Mouse (Mus musculus) liver, embryonic 16.5 days (tissue): ENCODE measurements around the gene Gm45623. TPM values are rescaled to one million over a fixed set of nuclear protein-coding genes. Genes with fewer than 3 reads are reported as not detected.

Experiments used
- ATAC-seq: fragments of 200-750 bp; cut with Nextera tagmentation; 2 replicates; pipeline ENCODE4 v1.8.0; 2017; ENCODE audit warnings: low read depth, mild to moderate bottlenecking, moderate number of reproducible peaks, moderate library complexity
- H3K27ac ChIP-seq: fragments of 300-500 bp; sonication (generic); 2 replicates; pipeline ENCODE4 v1.5.1; 2014; ENCODE audit warnings: mild to moderate bottlenecking, low read length
- H3K27me3 ChIP-seq: fragments of 300-500 bp; sonication (generic); 2 replicates; pipeline ENCODE4 v1.6.1; 2014; ENCODE audit warnings: low read depth, low read length, mixed read lengths; ENCODE audit not compliant: control insufficient read depth, insufficient read depth
- H3K36me3 ChIP-seq: fragments of 300-500 bp; sonication (generic); 2 replicates; pipeline ENCODE4 v1.6.1; 2014; ENCODE audit warnings: mild to moderate bottlenecking; ENCODE audit not compliant: control insufficient read depth, insufficient read depth
- H3K4me1 ChIP-seq: fragments of 300-500 bp; sonication (generic); 2 replicates; pipeline ENCODE4 v1.6.1; 2014; ENCODE audit warnings: low read depth, low read length, mixed read lengths; ENCODE audit not compliant: control insufficient read depth
- H3K4me2 ChIP-seq: fragments of 300-500 bp; sonication (generic); 2 replicates; pipeline ENCODE4 v1.6.1; 2014; ENCODE audit warnings: low read depth, low read length, mixed read lengths
- H3K4me3 ChIP-seq: fragments of 300-500 bp; sonication (generic); 2 replicates; pipeline ENCODE4 v1.5.1; 2014; ENCODE audit warnings: low read depth, mild to moderate bottlenecking, low read length
- H3K9ac ChIP-seq: fragments of 300-500 bp; sonication (generic); 2 replicates; pipeline ENCODE4 v1.6.1; 2014; ENCODE audit warnings: low read depth, low read length
- H3K9me3 ChIP-seq: fragments of 300-500 bp; sonication (generic); replicated peaks from 2 replicates; pipeline ENCODE4 v1.6.1; 2016; ENCODE audit warnings: low read length; ENCODE audit not compliant: control insufficient read depth
- WGBS: fragments of 180-500 bp; shearing (Covaris S2); extraction: QIAGEN DNeasy Blood & Tissue Kit; methylation state at CpG from one replicate; pipeline ENCODE4 v1.1.7; 2014; ENCODE audit not compliant: insufficient replicate concordance; 5-methylcytosine and 5-hydroxymethylcytosine counted together
- polyA plus RNA-seq: library from polyadenylated mRNA; unstranded; fragments of >200 nt; fragmentation: Nextera tagmentation; extraction: Ambion mirVana; gene quantifications from 2 replicates; pipeline ENCODE4 v1.2.1, GENCODE M21; 2015

Gm45623 gene
- polyA plus RNA-seq, 1 experiment from 2014 or later, result not detected

DNA sequence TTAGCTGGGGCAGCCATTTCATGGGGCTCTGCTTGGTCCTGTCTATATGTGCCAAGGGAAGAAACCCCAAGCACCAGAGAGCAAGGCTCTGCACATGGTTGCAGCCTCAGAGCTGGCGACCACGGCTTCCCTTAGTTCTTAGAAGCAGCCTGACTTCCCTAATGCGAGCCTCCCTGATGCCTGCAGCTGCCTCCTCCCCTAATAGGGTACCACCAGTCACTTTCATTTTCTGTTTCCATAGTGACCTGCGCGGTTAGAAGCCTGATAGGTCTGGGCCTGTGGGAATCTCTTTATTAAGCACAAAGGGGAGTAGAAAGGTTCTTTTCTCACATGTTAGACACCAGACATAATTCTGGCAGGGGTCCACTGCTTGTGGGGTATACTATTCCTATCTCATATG is 20.7 kb upstream of the Gm45623 start:
- Histone ChIP-seq H3K4me1 (no peaks in the 10 kb centered on the region), H3K9ac (no peak overlapping the region), H3K27ac (no peak overlapping the region), H3K9me3 (no peaks in the 10 kb centered on the region), H3K27me3 (no peaks in the 10 kb centered on the region), H3K36me3 (no peaks in the 10 kb centered on the region), H3K4me3 (no peak overlapping the region), H3K4me2 (no peak overlapping the region)
- no peak for ATAC-seq
- 26% methylated on average over 5 of the region's 5 CpGs for WGBS

DNA sequence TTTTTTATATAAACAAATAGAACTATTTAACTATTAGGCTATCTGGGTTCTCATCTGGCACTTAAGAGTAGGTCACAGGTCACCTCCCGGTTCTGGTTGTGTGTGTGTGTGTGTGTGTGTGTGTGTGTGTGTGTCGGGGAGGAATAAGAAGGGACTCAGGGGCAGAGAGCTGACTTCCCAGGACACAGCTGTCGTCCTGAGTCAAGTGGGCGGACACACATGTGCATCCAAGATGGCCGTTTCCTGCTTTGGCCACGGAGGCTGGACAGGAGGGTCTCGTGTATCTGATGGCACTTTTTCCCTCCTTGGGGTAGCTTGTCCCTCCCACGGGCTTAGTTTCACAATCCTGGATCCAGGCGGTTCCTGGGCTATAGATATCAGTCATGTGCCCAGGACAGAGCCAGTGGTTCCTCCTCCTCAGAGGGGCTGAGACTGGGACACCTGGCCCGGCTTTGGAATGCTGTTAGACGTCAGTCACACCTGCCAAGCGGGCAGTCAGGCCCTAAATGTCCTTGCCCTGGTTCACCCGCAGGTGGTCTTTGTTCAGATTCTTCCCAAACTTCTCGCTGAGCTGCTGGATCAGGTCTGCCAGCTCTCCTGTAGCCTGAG is 19.7 kb upstream of the Gm45623 start:
- ATAC-seq, result no peak

DNA sequence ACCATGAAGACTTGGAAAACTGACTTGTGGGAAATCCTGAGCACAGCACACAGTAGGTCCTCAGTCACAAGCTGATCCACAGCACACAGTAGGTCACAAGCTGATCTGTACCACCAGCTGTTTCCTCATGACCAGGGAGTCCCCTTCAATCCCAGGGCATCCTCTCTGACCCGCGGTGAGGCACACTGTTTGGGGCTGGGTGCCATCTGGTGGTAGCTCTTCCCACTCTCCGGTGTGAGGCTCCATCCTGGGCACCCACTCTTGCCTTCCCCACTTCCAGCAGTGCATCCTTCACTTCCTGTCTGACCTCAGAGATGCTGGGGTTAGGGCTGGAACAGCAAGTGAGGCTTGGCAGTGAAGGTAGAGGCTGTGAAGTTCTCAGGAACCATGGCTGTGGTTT is 19.0 kb upstream of the Gm45623 start:
- 23% methylated on average over 3 of the region's 3 CpGs for WGBS
- no peak for ATAC-seq
- Histone ChIP-seq H3K4me1 (no peaks in the 10 kb centered on the region), H3K4me2 (no peak overlapping the region), H3K9ac (no peak overlapping the region), H3K4me3 (no peak overlapping the region), H3K9me3 (no peaks in the 10 kb centered on the region), H3K27ac (no peak overlapping the region), H3K27me3 (no peaks in the 10 kb centered on the region), H3K36me3 (no peaks in the 10 kb centered on the region)

More for the DNA sequence above, 19.7 kb upstream of the Gm45623 start:
- Histone ChIP-seq H3K4me1 (no peaks in the 10 kb centered on the region), H3K9me3 (no peaks in the 10 kb centered on the region), H3K27ac (no peak overlapping the region), H3K27me3 (no peaks in the 10 kb centered on the region), H3K36me3 (no peaks in the 10 kb centered on the region), H3K9ac (no peak overlapping the region), H3K4me3 (no peak overlapping the region), H3K4me2 (no peak overlapping the region)
- 45% methylated on average over 14 of the region's 14 CpGs for WGBS

DNA sequence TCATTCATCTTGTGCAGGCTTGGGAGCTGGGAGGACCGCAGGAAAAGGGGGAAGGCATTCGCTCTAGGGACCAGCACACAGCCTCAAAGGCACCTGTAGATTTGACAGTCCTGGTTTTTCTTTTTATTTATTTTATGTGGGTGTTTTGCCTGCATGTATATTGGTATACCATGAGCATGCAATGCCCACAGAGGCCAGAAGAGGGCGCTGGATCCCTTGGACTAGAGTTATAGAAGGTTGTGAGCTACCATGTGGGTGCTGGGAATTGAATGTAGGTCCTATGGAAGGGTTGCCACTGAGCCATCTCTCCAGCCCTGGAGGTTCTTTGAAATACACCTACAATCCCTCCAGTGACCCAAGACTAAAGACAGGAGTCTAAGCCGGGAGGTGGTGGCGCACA is 17.2 kb upstream of the Gm45623 start:
- Histone ChIP-seq H3K4me2 (no peak overlapping the region), H3K9ac (no peak overlapping the region), H3K4me1 (no peaks in the 10 kb centered on the region), H3K27ac (no peak overlapping the region), H3K36me3 (no peaks in the 10 kb centered on the region), H3K9me3 (no peaks in the 10 kb centered on the region), H3K27me3 (no peaks in the 10 kb centered on the region), H3K4me3 (no peak overlapping the region)
- ATAC-seq, result no peak
- WGBS, result 53% methylated on average over 5 of the region's 5 CpGs

DNA sequence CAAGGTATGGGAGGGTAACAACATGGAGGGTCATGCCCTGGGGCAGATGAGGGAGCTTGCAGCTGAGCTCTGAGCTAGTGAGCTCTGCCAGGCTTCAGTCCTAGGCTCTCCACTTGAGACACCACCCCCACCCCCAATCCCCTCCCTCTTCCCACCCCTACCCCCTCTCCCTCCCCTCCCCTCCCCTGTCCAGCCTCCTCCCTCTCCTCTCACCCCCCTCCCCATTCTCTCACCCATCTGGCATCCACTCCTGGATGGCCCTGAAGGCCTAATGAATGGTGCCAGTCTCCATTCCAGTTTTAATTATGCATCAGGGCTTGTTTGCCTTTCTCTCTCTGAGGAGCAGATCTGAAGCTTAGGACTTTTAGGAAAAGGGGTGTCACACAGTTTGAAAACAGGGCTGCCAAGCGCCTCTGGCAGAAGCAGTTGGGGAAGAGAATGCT is 16.5 kb upstream of the Gm45623 start:
- Histone ChIP-seq H3K9me3 (no peaks in the 10 kb centered on the region), H3K36me3 (no peaks in the 10 kb centered on the region), H3K27ac (no peak overlapping the region), H3K9ac (no peak overlapping the region), H3K4me3 (no peak overlapping the region), H3K4me1 (no peaks in the 10 kb centered on the region), H3K27me3 (no peaks in the 10 kb centered on the region), H3K4me2 (no peak overlapping the region)
- 72% methylated on average over 1 of the region's 1 CpGs for WGBS
- ATAC-seq, result no peak

DNA sequence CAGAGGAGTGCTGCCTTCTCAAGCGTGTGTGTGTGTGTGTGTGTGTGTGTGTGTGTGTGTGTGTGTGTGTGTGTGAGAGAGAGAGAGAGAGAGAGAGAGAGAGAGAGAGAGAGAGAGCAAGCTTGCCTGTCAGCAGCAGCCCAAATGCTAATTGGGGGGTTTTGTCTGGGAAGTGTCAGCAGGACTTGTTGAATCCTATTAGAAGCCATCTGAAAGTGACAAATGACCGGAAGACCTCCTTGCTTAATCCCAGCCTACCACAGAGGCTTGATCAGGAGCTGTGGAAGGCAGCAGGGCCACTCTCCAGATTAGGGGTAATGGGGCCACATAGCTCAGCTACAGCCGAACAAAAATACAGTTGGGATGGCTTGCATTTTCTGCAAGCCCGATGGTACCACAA is 15.8 kb upstream of the Gm45623 start:
- Histone ChIP-seq H3K4me3 (no peak overlapping the region), H3K4me2 (no peak overlapping the region), H3K9ac (no peak overlapping the region), H3K27me3 (no peaks in the 10 kb centered on the region), H3K4me1 (no peaks in the 10 kb centered on the region), H3K27ac (no peak overlapping the region), H3K9me3 (no peaks in the 10 kb centered on the region), H3K36me3 (no peaks in the 10 kb centered on the region)
- WGBS, result 43% methylated on average over 4 of the region's 4 CpGs
- ATAC-seq, result no peak

DNA sequence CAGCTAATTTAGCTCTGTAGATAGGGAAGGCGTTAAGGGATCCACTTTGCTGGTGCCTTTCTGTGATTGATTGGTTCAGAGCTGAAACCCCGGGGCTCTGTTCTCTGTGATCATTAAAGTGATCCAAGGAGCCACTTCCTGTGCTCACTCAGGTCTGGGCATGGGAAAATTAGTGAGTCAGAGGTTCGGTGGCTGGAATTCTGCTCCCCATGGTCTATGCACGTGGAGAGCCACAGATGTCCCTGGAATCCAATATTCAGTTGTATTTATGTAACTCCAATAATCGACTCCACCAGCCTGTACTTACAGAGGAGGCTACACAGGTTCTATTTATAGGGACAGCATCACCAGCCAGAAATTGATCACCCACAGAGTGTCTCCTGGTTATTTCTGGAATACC is 12.6 kb upstream of the Gm45623 start:
- no peak overlapping the region for H3K9ac ChIP-seq
- H3K27ac ChIP-seq, result no peak overlapping the region
- no peak overlapping the region for H3K4me2 ChIP-seq
- 44% methylated on average over 5 of the region's 5 CpGs for WGBS
- H3K4me3 ChIP-seq, result no peak overlapping the region
- H3K9me3 ChIP-seq, result no peaks in the 10 kb centered on the region
- no peaks in the 10 kb centered on the region for H3K4me1 ChIP-seq
- H3K36me3 ChIP-seq, result no peaks in the 10 kb centered on the region
- no peaks in the 10 kb centered on the region; the same call in 1 of the 2 replicates for H3K27me3 ChIP-seq
- no peak for ATAC-seq

DNA sequence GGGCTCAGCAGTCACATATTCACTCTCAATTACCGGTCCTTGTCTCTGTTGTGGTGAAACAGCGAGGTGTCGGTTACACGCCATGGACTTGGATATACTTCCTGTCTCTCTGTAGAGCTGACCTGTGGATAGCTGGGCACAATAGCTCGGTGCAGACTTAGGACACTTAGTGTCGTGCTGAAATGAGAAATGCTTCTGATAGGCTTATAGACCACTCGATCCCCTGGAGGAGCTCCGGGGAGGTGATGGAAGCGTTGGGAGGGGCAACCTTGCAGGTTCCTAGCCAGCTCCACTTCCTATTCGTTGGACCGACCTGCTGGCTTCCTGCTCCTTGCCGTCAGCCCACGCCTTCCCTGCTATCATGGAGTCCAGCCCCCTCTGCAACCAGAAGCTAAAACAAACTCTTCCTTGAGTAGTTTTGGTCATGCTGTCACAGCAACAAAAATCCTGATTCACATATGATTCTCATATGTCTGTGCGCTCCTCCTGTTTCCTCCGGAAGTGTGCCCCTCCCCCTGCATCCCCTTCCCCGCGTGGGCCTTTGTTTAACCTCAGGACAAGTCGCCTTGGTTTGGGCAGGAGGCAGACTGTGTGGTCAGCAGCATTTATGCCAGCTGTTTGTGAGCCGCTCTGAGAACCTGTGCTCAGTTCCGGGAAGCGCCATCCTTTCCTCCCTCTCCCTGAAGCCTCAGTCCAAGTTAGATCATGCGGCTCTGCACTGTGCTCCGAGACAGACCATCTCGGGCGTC is 11.8 kb upstream of the Gm45623 start:
- H3K27me3 ChIP-seq, result no peaks in the 10 kb centered on the region; the same call in 1 of the 2 replicates
- WGBS, result 20% methylated on average over 25 of the region's 25 CpGs
- ATAC-seq, result peak; percentile 30; the same call in 1 of the 2 replicates

DNA sequence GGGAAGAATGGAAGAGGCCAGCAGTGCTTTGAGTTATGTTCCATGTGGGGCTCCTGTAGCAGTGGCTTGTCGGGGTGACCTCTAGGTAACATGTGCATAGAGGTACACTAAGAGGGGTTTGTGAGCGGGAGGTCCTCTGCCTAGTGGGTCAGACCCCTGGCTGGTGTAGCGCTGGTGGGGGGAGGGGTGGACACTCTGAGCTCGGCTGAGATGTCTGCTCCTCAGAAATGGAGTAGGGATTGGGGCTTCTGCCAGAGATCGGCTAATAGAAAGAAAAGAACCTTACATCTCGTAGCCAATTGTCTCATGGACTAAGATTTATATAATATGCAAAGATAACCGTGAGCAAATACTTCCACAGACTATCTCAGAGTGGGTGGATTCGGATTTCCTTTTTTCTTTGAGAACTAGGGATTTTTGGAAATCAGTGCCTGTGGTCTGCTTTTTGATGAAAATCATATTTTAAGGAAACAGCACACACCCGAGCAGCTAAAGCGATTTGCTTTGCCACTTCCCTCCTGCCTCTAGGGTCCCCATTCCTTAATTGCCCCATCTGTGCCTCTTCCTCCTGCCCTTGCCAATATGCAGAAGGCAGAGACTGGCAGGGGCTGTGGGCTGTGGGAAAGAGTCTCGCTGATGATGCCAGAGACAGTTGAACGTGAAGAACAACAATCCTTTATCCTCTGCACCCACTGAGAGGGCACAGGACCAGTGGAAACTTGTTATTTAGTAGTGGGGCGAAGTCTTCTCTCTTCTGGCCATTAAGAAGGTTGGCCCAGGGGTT is 9.0 kb upstream of the Gm45623 start:
- ATAC-seq, result no peak
- no peak overlapping the region for H3K27ac ChIP-seq
- no peak overlapping the region for H3K4me3 ChIP-seq
- no peaks in the 10 kb centered on the region for H3K36me3 ChIP-seq
- no peaks in the 10 kb centered on the region for H3K4me1 ChIP-seq
- 21% methylated on average over 13 of the region's 13 CpGs for WGBS
- H3K9me3 ChIP-seq, result no peaks in the 10 kb centered on the region
- H3K9ac ChIP-seq, result no peak overlapping the region
- no peaks in the 10 kb centered on the region; the same call in 1 of the 2 replicates for H3K27me3 ChIP-seq
- H3K4me2 ChIP-seq, result no peak overlapping the region

More for the DNA sequence above, 11.8 kb upstream of the Gm45623 start:
- Histone ChIP-seq H3K4me1 (no peaks in the 10 kb centered on the region), H3K4me2 (peak overlapping the region; percentile 13), H3K9me3 (no peaks in the 10 kb centered on the region), H3K36me3 (no peaks in the 10 kb centered on the region), H3K9ac (no peak overlapping the region), H3K4me3 (no peak overlapping the region), H3K27ac (no peak overlapping the region)
